Mouse (Mus musculus) midbrain, embryonic 13.5 days (tissue): ENCODE measurements around the gene Acsl1. TPM values are rescaled to one million over a fixed set of nuclear protein-coding genes. Genes with fewer than 3 reads are reported as not detected.
A peak's percentile ranks its signal among the peaks of the same experiment; 100 is the strongest.

Experiments
- ATAC-seq: fragments of 200-750 bp; cut with Nextera tagmentation; 2 replicates; pipeline ENCODE4 v1.8.0; 2017; ENCODE audit warnings: mild to moderate bottlenecking, moderate TSS enrichment, moderate library complexity
- H3K27ac ChIP-seq: fragments of 300-500 bp; sonication (generic); 2 replicates; pipeline ENCODE4 v1.5.1; 2015; ENCODE audit warnings: inconsistent platforms, mild to moderate bottlenecking, moderate library complexity
- H3K27me3 ChIP-seq: fragments of 300-500 bp; sonication (generic); 2 replicates; pipeline ENCODE4 v1.6.1; 2015; ENCODE audit warnings: mild to moderate bottlenecking, inconsistent platforms
- H3K36me3 ChIP-seq: fragments of 300-500 bp; sonication (generic); 2 replicates; pipeline ENCODE4 v1.6.1; 2015; ENCODE audit warnings: mild to moderate bottlenecking, inconsistent platforms
- H3K4me1 ChIP-seq: fragments of 300-500 bp; sonication (generic); replicated peaks from 2 replicates; pipeline ENCODE4 v1.6.1; 2015; ENCODE audit warnings: inconsistent platforms
- H3K4me2 ChIP-seq: fragments of 300-500 bp; sonication (generic); replicated peaks from 2 replicates; pipeline ENCODE4 v1.6.1; 2015; ENCODE audit warnings: moderate library complexity, mild to moderate bottlenecking, inconsistent platforms
- H3K4me3 ChIP-seq: fragments of 300-500 bp; sonication (generic); replicated peaks from 2 replicates; pipeline ENCODE4 v1.5.1; 2015; ENCODE audit warnings: mild to moderate bottlenecking, inconsistent platforms
- H3K9ac ChIP-seq: fragments of 300-500 bp; sonication (generic); replicated peaks from 2 replicates; pipeline ENCODE4 v1.6.1; 2015; ENCODE audit warnings: mild to moderate bottlenecking, inconsistent platforms
- H3K9me3 ChIP-seq: fragments of 300-500 bp; sonication (generic); 2 replicates; pipeline ENCODE4 v1.6.1; 2016; ENCODE audit warnings: mild to moderate bottlenecking, inconsistent platforms
- WGBS: fragments of 180-500 bp; shearing (Covaris S2); methylation state at CpG from one replicate; pipeline ENCODE4 v1.1.7; 2015; 5-methylcytosine and 5-hydroxymethylcytosine counted together
- polyA plus RNA-seq: library from polyadenylated mRNA; unstranded; fragments of >200 nt; fragmentation: Nextera tagmentation; extraction: Ambion mirVana; gene quantifications from 2 replicates; pipeline ENCODE4 v1.2.1, GENCODE M21; 2015

Gene Acsl1
- polyA plus RNA-seq, 1 experiment from 2014 or later = 10.9 TPM

GRCm38 (mm10) chr8:46550058-46550457 lies 79.2 kb downstream of the Acsl1 start:
- 89% methylated on average over 8 of the region's 8 CpGs for WGBS
- peaks cover 13% of the 10 kb centered on the region for H3K4me1 ChIP-seq

GRCm38 (mm10) chr8:46551029-46551428 lies 80.2 kb downstream of the Acsl1 start:
- no peaks in the 10 kb centered on the region for H3K27me3 ChIP-seq
- H3K4me1 ChIP-seq = peaks cover 13% of the 10 kb centered on the region
- H3K9ac ChIP-seq = no peak overlapping the region; the same call in 1 of the 2 replicates
- H3K4me2 ChIP-seq = peak overlapping the region; percentile 56
- no peak overlapping the region for H3K27ac ChIP-seq
- no peak for ATAC-seq
- H3K4me3 ChIP-seq = peak overlapping the region; percentile 58
- no peaks in the 10 kb centered on the region for H3K9me3 ChIP-seq
- H3K36me3 ChIP-seq = no peaks in the 10 kb centered on the region
- 53% methylated on average over 4 of the region's 4 CpGs for WGBS

More at GRCm38 (mm10) chr8:46550058-46550457, 79.2 kb downstream of the Acsl1 start:
- Histone ChIP-seq H3K27ac (no peak overlapping the region), H3K4me2 (no peak overlapping the region), H3K9ac (no peak overlapping the region), H3K36me3 (no peaks in the 10 kb centered on the region), H3K9me3 (no peaks in the 10 kb centered on the region), H3K27me3 (no peaks in the 10 kb centered on the region), H3K4me3 (no peak overlapping the region)
- no peak for ATAC-seq

GRCm38 (mm10) chr8:46551615-46552440 lies 81.0 kb downstream of the Acsl1 start, which contains the start of gene Cenpu:
Cenpu (plus strand) TSS chr8:46552028.
- Histone ChIP-seq H3K27me3 (no peaks in the 10 kb centered on the region), H3K36me3 (no peaks in the 10 kb centered on the region), H3K4me1 (peaks cover 13% of the 10 kb centered on the region), H3K9me3 (no peaks in the 10 kb centered on the region), H3K4me3 (peak within 1 kb of the TSS; percentile 58), H3K9ac (peak within 1 kb of the TSS; percentile 62), H3K4me2 (peak within 1 kb of the TSS; percentile 70), H3K27ac (peak within 1 kb of the TSS; percentile 84)
- peak; percentile 100 for ATAC-seq
- under 1% methylated on average over 50 of the region's 50 CpGs for WGBS

GRCm38 (mm10) chr8:46552441-46552765 lies 81.6 kb downstream of the Acsl1 start:
- WGBS = 2% methylated on average over 10 of the region's 10 CpGs
- Histone ChIP-seq H3K9ac (peak overlapping the region; percentile 53), H3K36me3 (no peaks in the 10 kb centered on the region)

GRCm38 (mm10) chr8:46559428-46559827 lies 88.6 kb downstream of the Acsl1 start:
- Histone ChIP-seq H3K27ac (no peak overlapping the region), H3K9me3 (no peaks in the 10 kb centered on the region), H3K4me3 (no peak overlapping the region), H3K36me3 (peaks cover 17% of the 10 kb centered on the region), H3K27me3 (no peaks in the 10 kb centered on the region), H3K4me1 (no peaks in the 10 kb centered on the region), H3K9ac (no peak overlapping the region), H3K4me2 (no peak overlapping the region)
- no peak for ATAC-seq
- WGBS = 82% methylated on average over 6 of the region's 6 CpGs

More at GRCm38 (mm10) chr8:46552441-46552765, 81.6 kb downstream of the Acsl1 start:
- H3K4me3 ChIP-seq = peak overlapping the region; percentile 58
- no peak for ATAC-seq
- peaks cover 13% of the 10 kb centered on the region for H3K4me1 ChIP-seq
- no peaks in the 10 kb centered on the region for H3K27me3 ChIP-seq
- no peak overlapping the region for H3K27ac ChIP-seq
- H3K9me3 ChIP-seq = no peaks in the 10 kb centered on the region
- H3K4me2 ChIP-seq = peak overlapping the region; percentile 70

GRCm38 (mm10) chr8:46562333-46562732 lies 91.5 kb downstream of the Acsl1 start:
- Histone ChIP-seq H3K9me3 (no peaks in the 10 kb centered on the region), H3K9ac (no peak overlapping the region), H3K27me3 (no peaks in the 10 kb centered on the region), H3K36me3 (peaks cover 22% of the 10 kb centered on the region), H3K4me1 (no peaks in the 10 kb centered on the region), H3K27ac (no peak overlapping the region), H3K4me3 (no peak overlapping the region), H3K4me2 (no peak overlapping the region)
- WGBS = 91% methylated on average over 16 of the region's 16 CpGs
- ATAC-seq = no peak

GRCm38 (mm10) chr8:46566914-46567529 lies 96.2 kb downstream of the Acsl1 start:
- Histone ChIP-seq H3K9ac (no peak overlapping the region), H3K4me3 (no peak overlapping the region), H3K4me2 (no peak overlapping the region), H3K36me3 (peaks cover 17% of the 10 kb centered on the region), H3K27ac (no peak overlapping the region), H3K4me1 (no peaks in the 10 kb centered on the region), H3K27me3 (no peaks in the 10 kb centered on the region), H3K9me3 (no peaks in the 10 kb centered on the region)
- WGBS = 86% methylated on average over 7 of the region's 7 CpGs
- no peak for ATAC-seq

GRCm38 (mm10) chr8:46567946-46568345 lies 97.1 kb downstream of the Acsl1 start:
- no peak for ATAC-seq
- H3K9me3 ChIP-seq = no peaks in the 10 kb centered on the region
- peaks cover 12% of the 10 kb centered on the region for H3K36me3 ChIP-seq
- no peak overlapping the region for H3K9ac ChIP-seq
- no peak overlapping the region for H3K4me3 ChIP-seq
- no peaks in the 10 kb centered on the region for H3K4me1 ChIP-seq
- no peak overlapping the region for H3K27ac ChIP-seq
- H3K27me3 ChIP-seq = no peaks in the 10 kb centered on the region
- no peak overlapping the region for H3K4me2 ChIP-seq
- 92% methylated on average over 8 of the region's 8 CpGs for WGBS

- ATAC-seq = no peak
- Histone ChIP-seq H3K9ac (no peak overlapping the region), H3K4me3 (no peak overlapping the region), H3K9me3 (no peaks in the 10 kb centered on the region), H3K4me1 (no peaks in the 10 kb centered on the region), H3K27me3 (no peaks in the 10 kb centered on the region), H3K27ac (no peak overlapping the region), H3K4me2 (no peak overlapping the region), H3K36me3 (peaks cover 7% of the 10 kb centered on the region; the same call in 1 of the 2 replicates)
- 79% methylated on average over 2 of the region's 2 CpGs for WGBS
Measured at GRCm38 (mm10) chr8:46568942-46569341, 98.1 kb downstream of the Acsl1 start.

GRCm38 (mm10) chr8:46569659-46570441 lies 99.0 kb downstream of the Acsl1 start:
- Histone ChIP-seq H3K4me3 (no peak overlapping the region), H3K4me1 (no peaks in the 10 kb centered on the region), H3K27ac (no peak overlapping the region), H3K9ac (no peak overlapping the region), H3K27me3 (no peaks in the 10 kb centered on the region), H3K4me2 (no peak overlapping the region), H3K36me3 (peaks cover 15% of the 10 kb centered on the region; the same call in 1 of the 2 replicates), H3K9me3 (no peaks in the 10 kb centered on the region)
- 92% methylated on average over 19 of the region's 19 CpGs for WGBS
- no peak for ATAC-seq

GRCm38 (mm10) chr8:46570673-46571072 lies 99.8 kb downstream of the Acsl1 start:
- Histone ChIP-seq H3K27me3 (no peaks in the 10 kb centered on the region), H3K27ac (no peak overlapping the region), H3K36me3 (peaks cover 13% of the 10 kb centered on the region), H3K4me2 (no peak overlapping the region), H3K9me3 (no peaks in the 10 kb centered on the region), H3K4me1 (no peaks in the 10 kb centered on the region), H3K9ac (no peak overlapping the region), H3K4me3 (no peak overlapping the region)
- ATAC-seq = no peak
- 96% methylated on average over 9 of the region's 14 CpGs for WGBS

GRCm38 (mm10) chr8:46573446-46573845 lies 102.6 kb downstream of the Acsl1 start:
- Histone ChIP-seq H3K27ac (no peak overlapping the region), H3K4me2 (no peak overlapping the region), H3K4me3 (no peak overlapping the region), H3K27me3 (no peaks in the 10 kb centered on the region), H3K9ac (no peak overlapping the region), H3K9me3 (no peaks in the 10 kb centered on the region), H3K36me3 (peaks cover 34% of the 10 kb centered on the region), H3K4me1 (no peaks in the 10 kb centered on the region)
- WGBS = 86% methylated on average over 2 of the region's 2 CpGs
- ATAC-seq = no peak
